Mouse (Mus musculus) hindbrain, embryonic 16.5 days (tissue): ENCODE measurements around the gene Qtrt1. TPM values are rescaled to one million over a fixed set of nuclear protein-coding genes. Genes with fewer than 3 reads are reported as not detected.
"Not testable (repeated sequence)": the region's sequence is repeated elsewhere in the genome, so short reads cannot be mapped to it uniquely, and the experiment has no call there.

Experiments used
- ATAC-seq: fragments of 200-750 bp; cut with Nextera tagmentation; 2 replicates; pipeline ENCODE4 v1.8.0; 2017; ENCODE audit warnings: moderate TSS enrichment, moderate library complexity
- H3K27ac ChIP-seq: fragments of 300-500 bp; sonication (generic); 2 replicates; pipeline ENCODE4 v1.5.1; 2014; ENCODE audit warnings: low read depth, mild to moderate bottlenecking, control low read depth, low read length, moderate library complexity
- H3K27me3 ChIP-seq: fragments of 300-500 bp; sonication (generic); replicated peaks from 2 replicates; pipeline ENCODE4 v1.6.1; 2014; ENCODE audit warnings: low read length; ENCODE audit not compliant: control insufficient read depth, insufficient read depth
- H3K36me3 ChIP-seq: fragments of 300-500 bp; sonication (generic); 2 replicates; pipeline ENCODE4 v1.6.1; 2014; ENCODE audit warnings: mild to moderate bottlenecking, low read length, moderate library complexity, mixed read lengths; ENCODE audit not compliant: control insufficient read depth, insufficient read depth
- H3K4me1 ChIP-seq: fragments of 300-500 bp; sonication (generic); 2 replicates; pipeline ENCODE4 v1.6.1; 2014; ENCODE audit warnings: low read depth, low read length; ENCODE audit not compliant: control insufficient read depth, insufficient read depth
- H3K4me2 ChIP-seq: fragments of 300-500 bp; sonication (generic); 2 replicates; pipeline ENCODE4 v1.6.1; 2014; ENCODE audit warnings: mild to moderate bottlenecking, low read length, control low read depth, moderate library complexity
- H3K4me3 ChIP-seq: fragments of 300-500 bp; sonication (generic); 2 replicates; pipeline ENCODE4 v1.5.1; 2014; ENCODE audit warnings: mild to moderate bottlenecking, low read length, control low read depth, moderate library complexity
- H3K9ac ChIP-seq: fragments of 300-500 bp; sonication (generic); 2 replicates; pipeline ENCODE4 v1.6.1; 2014; ENCODE audit warnings: low read depth, mild to moderate bottlenecking, control low read depth, low read length, moderate library complexity
- H3K9me3 ChIP-seq: fragments of 300-500 bp; sonication (generic); 2 replicates; pipeline ENCODE4 v1.6.1; 2014; ENCODE audit warnings: mild to moderate bottlenecking, low read length, moderate library complexity; ENCODE audit not compliant: control insufficient read depth
- WGBS: fragments of 180-500 bp; shearing (Covaris S2); extraction: QIAGEN DNeasy Blood & Tissue Kit; methylation state at CpG from one replicate; pipeline ENCODE4 v1.1.7; 2014; 5-methylcytosine and 5-hydroxymethylcytosine counted together
- polyA plus RNA-seq: library from polyadenylated mRNA; unstranded; fragments of >200 nt; fragmentation: Nextera tagmentation; extraction: Ambion mirVana; gene quantifications from 2 replicates; pipeline ENCODE4 v1.2.1, GENCODE M21; 2015

The Qtrt1 gene
- polyA plus RNA-seq, 1 experiment from 2014 or later, result 53.7 TPM

DNA sequence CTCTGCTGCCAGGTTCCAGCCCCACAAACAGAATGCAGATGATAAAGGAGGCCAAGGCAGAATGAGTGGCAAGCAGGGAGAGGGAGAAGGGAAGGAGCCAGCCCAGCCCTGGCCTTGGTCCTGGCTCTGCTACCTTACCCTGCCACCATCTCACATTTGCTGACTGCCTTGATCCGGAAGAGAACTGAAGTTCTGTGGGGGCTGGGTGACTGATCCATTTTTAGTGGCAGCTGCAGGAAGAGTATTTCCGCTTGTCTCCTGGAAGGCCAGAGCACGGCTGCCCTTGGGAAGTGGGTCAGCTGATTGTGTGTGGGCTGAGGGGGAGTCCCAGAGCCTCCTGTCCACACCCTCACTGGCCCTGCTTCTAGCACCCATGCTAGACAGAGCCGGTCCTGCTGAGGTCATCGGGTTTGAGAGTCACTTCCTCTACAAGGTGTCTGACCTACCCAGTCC lies 51.5 kb downstream of the Qtrt1 start:
- Histone ChIP-seq H3K4me2 (no peak overlapping the region), H3K36me3 (peaks cover 9% of the 10 kb centered on the region; the same call in 1 of the 2 replicates), H3K4me3 (no peak overlapping the region), H3K27me3 (no peaks in the 10 kb centered on the region), H3K9ac (no peak overlapping the region), H3K27ac (no peak overlapping the region; the same call in 1 of the 2 replicates), H3K9me3 (no peaks in the 10 kb centered on the region), H3K4me1 (peaks cover 2% of the 10 kb centered on the region; the same call in 1 of the 2 replicates)
- ATAC-seq, result peak; percentile 48; the same call in 1 of the 2 replicates
- 71% methylated on average over 5 of the region's 5 CpGs for WGBS

DNA sequence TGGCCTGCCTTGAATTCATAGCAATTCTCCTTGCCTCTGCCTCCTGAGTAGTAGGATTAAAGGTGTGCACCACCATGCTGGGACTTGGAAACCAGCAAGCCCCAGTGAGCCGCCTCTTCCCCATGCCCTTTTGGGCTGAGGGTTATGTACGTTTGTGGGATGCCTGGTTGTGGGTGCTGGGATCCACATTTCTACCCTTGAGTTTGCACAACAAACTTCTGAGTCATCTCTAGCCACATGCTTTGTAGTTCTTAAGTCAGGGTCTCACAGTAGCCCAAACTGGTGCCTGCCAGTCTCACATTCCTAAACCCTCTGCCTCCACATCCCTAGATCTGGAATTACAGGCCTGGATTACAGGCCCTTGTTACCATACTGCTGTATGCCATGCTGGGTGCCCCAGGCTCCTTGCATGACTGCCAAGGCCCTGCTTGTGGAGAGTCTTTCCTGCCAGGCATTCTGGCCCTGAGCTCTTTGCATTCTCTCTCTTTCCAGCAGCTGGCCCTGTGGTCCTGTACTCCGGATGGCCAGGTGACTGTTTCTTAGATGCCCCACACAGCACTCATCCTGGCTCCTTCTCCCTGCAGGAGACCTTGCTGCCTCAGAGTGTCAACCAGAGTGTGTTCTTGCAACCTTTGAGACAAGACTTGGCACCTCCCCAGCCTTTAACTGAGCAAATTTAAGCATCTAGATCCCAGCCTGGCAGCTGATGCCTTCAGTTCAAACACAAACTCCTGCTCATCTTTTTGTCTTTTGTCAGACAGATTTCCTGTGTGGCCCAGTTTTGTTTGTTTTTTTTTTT lies 52.3 kb downstream of the Qtrt1 start:
- no peak for ATAC-seq
- no peak overlapping the region for H3K4me2 ChIP-seq
- H3K9me3 ChIP-seq, result no peaks in the 10 kb centered on the region
- WGBS, result 89% methylated on average over 3 of the region's 3 CpGs
- H3K36me3 ChIP-seq, result peaks cover 14% of the 10 kb centered on the region
- no peak overlapping the region for H3K27ac ChIP-seq
- H3K4me3 ChIP-seq, result no peak overlapping the region
- peaks cover 2% of the 10 kb centered on the region; the same call in 1 of the 2 replicates for H3K4me1 ChIP-seq
- no peak overlapping the region for H3K9ac ChIP-seq
- no peaks in the 10 kb centered on the region for H3K27me3 ChIP-seq

DNA sequence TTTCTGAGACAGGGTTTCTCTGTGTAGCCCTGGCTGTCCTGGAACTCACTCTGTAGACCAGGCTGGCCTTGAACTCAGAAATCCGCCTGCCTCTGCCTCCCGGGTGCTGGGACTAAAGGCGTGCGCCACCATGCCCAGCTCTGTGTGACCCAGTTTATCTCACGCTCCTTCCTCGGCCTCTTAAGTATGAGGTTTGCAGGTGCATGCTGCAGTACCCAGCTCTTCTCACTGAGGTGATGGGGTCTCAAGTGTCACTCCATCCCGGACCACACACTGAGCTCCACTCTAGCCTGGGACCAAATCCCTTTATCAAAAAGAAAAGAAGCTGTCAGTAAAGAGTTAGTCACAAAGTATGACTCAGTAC lies 52.9 kb downstream of the Qtrt1 start:
- not testable (repeated sequence) for H3K9me3 ChIP-seq, H3K27me3 ChIP-seq, ATAC-seq, H3K4me2 ChIP-seq, H3K9ac ChIP-seq, H3K27ac ChIP-seq, H3K4me3 ChIP-seq, H3K4me1 ChIP-seq
- H3K36me3 ChIP-seq, result peaks cover 14% of the 10 kb centered on the region
- 95% methylated on average over 7 of the region's 7 CpGs for WGBS

DNA sequence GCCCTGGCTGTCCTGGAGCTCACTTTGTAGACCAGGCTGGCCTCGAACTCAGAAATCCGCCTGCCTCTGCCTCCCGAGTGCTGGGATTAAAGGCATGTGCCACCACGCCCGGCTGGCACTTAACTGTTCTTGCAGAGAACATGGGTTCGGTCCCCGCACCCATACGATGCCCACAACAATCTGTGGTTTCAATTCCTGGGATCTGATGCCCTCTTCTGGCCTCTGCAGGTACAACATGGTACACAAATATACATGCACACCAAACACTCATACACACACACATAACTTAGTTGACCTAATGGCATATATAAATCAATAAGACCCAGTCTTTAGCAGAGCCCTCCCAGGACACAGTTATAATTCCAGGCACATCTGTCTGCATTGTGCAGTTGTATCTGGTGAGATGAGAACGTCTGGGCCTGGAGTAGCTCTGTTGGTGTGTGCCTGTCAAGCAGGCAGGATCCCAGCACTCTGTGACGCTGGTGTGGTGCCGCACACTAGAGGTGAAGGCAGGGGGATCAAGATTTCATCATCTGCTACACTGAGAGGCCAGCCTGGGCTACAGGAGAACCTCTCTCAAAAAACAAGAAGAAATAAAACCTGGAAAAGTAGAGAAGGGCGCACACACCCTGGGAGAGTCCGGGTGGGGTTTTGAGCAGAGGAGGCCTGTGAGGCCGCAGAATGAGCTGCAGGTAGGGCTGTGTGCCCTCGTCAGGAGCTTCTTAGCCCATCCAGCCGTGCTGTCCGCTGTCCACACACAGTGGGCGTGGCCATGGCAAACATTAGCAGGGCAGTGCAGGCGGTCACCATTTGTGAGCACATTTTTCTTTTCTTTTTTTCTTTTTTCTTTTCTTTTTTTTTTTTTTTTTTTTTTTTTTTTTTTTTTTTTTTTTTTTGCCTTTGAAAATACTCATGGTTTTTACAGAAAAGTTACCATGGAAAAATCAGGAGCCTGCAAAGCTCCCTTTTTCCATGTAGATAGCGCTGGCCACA lies 57.7 kb downstream of the Qtrt1 start:
- 90% methylated on average over 20 of the region's 20 CpGs for WGBS
- 0 out of 2 replicates have a peak, but pooled peaks have one; percentile 20 for ATAC-seq
- peaks cover 23% of the 10 kb centered on the region for H3K36me3 ChIP-seq

More for the DNA sequence above, 57.7 kb downstream of the Qtrt1 start:
- H3K4me1 ChIP-seq, result no peaks in the 10 kb centered on the region
- no peaks in the 10 kb centered on the region for H3K9me3 ChIP-seq
- H3K27me3 ChIP-seq, result no peaks in the 10 kb centered on the region
- no peak overlapping the region for H3K9ac ChIP-seq
- no peak overlapping the region for H3K4me2 ChIP-seq
- no peak overlapping the region for H3K27ac ChIP-seq
- H3K4me3 ChIP-seq, result no peak overlapping the region

Other genes starting within 250 kb of the Qtrt1 start
- 47.7 and 50.5 TPM in 2 replicates for gene Pde4a, start 246.1 kb upstream of the Qtrt1 start, polyA plus RNA-seq
- 71.5 and 72.0 TPM in 2 replicates for gene Keap1, start 172.5 kb upstream of the Qtrt1 start, polyA plus RNA-seq
- gene S1pr5, start 163.4 kb upstream of the Qtrt1 start, polyA plus RNA-seq, result 5.5 and 5.7 TPM in 2 replicates
- 52.6 and 52.8 TPM in 2 replicates for gene Atg4d, start 146.5 kb upstream of the Qtrt1 start, polyA plus RNA-seq
- gene Kri1, start 123.9 kb upstream of the Qtrt1 start, polyA plus RNA-seq, result 14.5 and 16.8 TPM in 2 replicates
- gene Cdkn2d, start 120.4 kb upstream of the Qtrt1 start, polyA plus RNA-seq, result 121 and 138 TPM in 2 replicates
- gene Ap1m2, start 99.5 kb upstream of the Qtrt1 start, polyA plus RNA-seq, result 2.8 and 2.9 TPM in 2 replicates
- gene Slc44a2, start 91.1 kb upstream of the Qtrt1 start, polyA plus RNA-seq, result 63.9 and 78.0 TPM in 2 replicates
- gene Ilf3, start 44.0 kb upstream of the Qtrt1 start, polyA plus RNA-seq, result 186 and 210 TPM in 2 replicates
- 61.9 and 69.2 TPM in 2 replicates for gene Dnm2, start 13.1 kb downstream of the Qtrt1 start, polyA plus RNA-seq
- gene Tmed1, start 98.4 kb downstream of the Qtrt1 start, polyA plus RNA-seq, result 64.3 and 66.8 TPM in 2 replicates
- 1.6 and 2.5 TPM in 2 replicates for gene AB124611, start 114.3 kb downstream of the Qtrt1 start, polyA plus RNA-seq
- gene Carm1, start 135.1 kb downstream of the Qtrt1 start, polyA plus RNA-seq, result 15.8 and 25.4 TPM in 2 replicates
- 51.8 and 53.4 TPM in 2 replicates for gene Timm29, start 180.9 kb downstream of the Qtrt1 start, polyA plus RNA-seq
- 25.6 and 26.1 TPM in 2 replicates for gene Yipf2, start 181.0 kb downstream of the Qtrt1 start, polyA plus RNA-seq
- 109 and 130 TPM in 2 replicates for gene Smarca4, start 204.3 kb downstream of the Qtrt1 start, polyA plus RNA-seq